Comparison of ENCODE assay signal across 21 mouse cellular contexts in genomic region chr1:153347726-153348125, GRCm38 (mm10). TPM values are rescaled to one million over a fixed set of nuclear protein-coding genes. Genes with fewer than 3 reads are reported as not detected.
DNase-seq lines count a peak whose midpoint lies in the region; ATAC-seq and TF ChIP-seq lines count a peak whose summit lies in the region.
"Had no signal": no experiment of that assay in that cellular context is flagged by ENCODE, and none has a peak within 500 bp of the region (broad histone marks: within the 10 kb centered on the region; RNA-seq: fewer than 3 reads in every experiment).

No protein-coding gene starts in this region.

- H3K9me3 ChIP-seq in intestine, embryonic 16.5 days (ENCODE audit: control insufficient read depth, low read length), result no peaks in the 10 kb centered on the region
- H3K9me3 ChIP-seq: embryonic facial prominence, embryonic 10.5 days; embryonic facial prominence, embryonic 12.5 days; forebrain, embryonic 13.5 days; forebrain, embryonic 15.5 days had no signal

- no peak for TF ChIP-seq CTCF in cerebellum, adult 2 months (IDR thresholded peaks at IDR 0.05; ENCODE audit: borderline replicate concordance, insufficient read depth, low read depth, low read length)

- H3K9ac ChIP-seq in intestine, embryonic 16.5 days (ENCODE audit: low read depth, low read length), result no peak overlapping the region
- H3K9ac ChIP-seq: embryonic facial prominence, embryonic 12.5 days; forebrain, embryonic 13.5 days; forebrain, embryonic 15.5 days; forebrain, postnatal 0 days had no signal

- TF ChIP-seq POLR2A in cerebellum, adult 2 months (IDR thresholded peaks at IDR 0.05; ENCODE audit: borderline replicate concordance, insufficient read depth, low read length), result no peak

- H3K27me3 ChIP-seq in intestine, embryonic 16.5 days (replicated peaks; ENCODE audit: control insufficient read depth, insufficient read depth, low read length), result no peaks in the 10 kb centered on the region
- H3K27me3 ChIP-seq in cerebellum, adult 2 months (ENCODE audit: control insufficient read depth, insufficient read depth, low read length), result no peaks in the 10 kb centered on the region
- H3K27me3 ChIP-seq: CH12.LX; embryonic facial prominence, embryonic 12.5 days; forebrain, embryonic 13.5 days; forebrain, embryonic 15.5 days had no signal

- WGBS in intestine, embryonic 16.5 days, result 62% methylated on average over 3 of the region's 3 CpGs
- 85% methylated on average over 3 of the region's 3 CpGs for WGBS in cerebellum, adult 2 months

- H3K36me3 ChIP-seq in intestine, embryonic 16.5 days (ENCODE audit: control insufficient read depth, insufficient read depth, low read length), result no peaks in the 10 kb centered on the region
- H3K36me3 ChIP-seq: embryonic facial prominence, embryonic 10.5 days; embryonic facial prominence, embryonic 12.5 days; forebrain, embryonic 15.5 days had no signal

- peak; percentile 79 for DNase-seq in heart, adult 11 months
- DNase-seq in heart, adult 9 months (ENCODE audit: low spot score in 2 of 2), result no peak
- DNase-seq in ES-CJ7 (ENCODE audit: low read depth, low spot score) (peak; percentile 83), ZHBTc4 (ENCODE audit: low read depth, low spot score) (peak; percentile 71)
- DNase-seq in cerebellum, adult 2 months, result no peak
- DNase-seq: adrenal gland, adult 2 months; adrenal gland, postnatal 10 days; adrenal gland, postnatal 25 days; B cell, adult 2 months; cerebellum, adult 11 months; cerebellum, adult 18-20 months; cerebellum, adult 9-10 months; cerebellum, postnatal 10 days; cerebellum, postnatal 25 days; forebrain, postnatal 0 days had no signal

- H3K4me1 ChIP-seq in intestine, embryonic 16.5 days (ENCODE audit: control insufficient read depth, insufficient read depth, low read length), result no peaks in the 10 kb centered on the region
- H3K4me1 ChIP-seq in cerebellum, adult 2 months (ENCODE audit: control insufficient read depth, insufficient read depth, low read length), result no peaks in the 10 kb centered on the region
- H3K4me1 ChIP-seq: embryonic facial prominence, embryonic 10.5 days; embryonic facial prominence, embryonic 12.5 days; forebrain, embryonic 13.5 days; forebrain, embryonic 15.5 days had no signal

- no peak for ATAC-seq in intestine, embryonic 16.5 days
- ATAC-seq: forebrain, embryonic 13.5 days; forebrain, embryonic 15.5 days; forebrain, postnatal 0 days had no signal

- H3K4me2 ChIP-seq in intestine, embryonic 16.5 days (ENCODE audit: low read depth, low read length), result no peak overlapping the region
- H3K4me2 ChIP-seq: embryonic facial prominence, embryonic 12.5 days; forebrain, embryonic 13.5 days; forebrain, embryonic 15.5 days had no signal

- H3K4me3 ChIP-seq in intestine, embryonic 16.5 days (ENCODE audit: low read length), result no peak overlapping the region
- H3K4me3 ChIP-seq in cerebellum, adult 2 months (replicated peaks; ENCODE audit: insufficient read depth, low read depth, low read length), result no peak overlapping the region
- H3K4me3 ChIP-seq: embryonic facial prominence, embryonic 10.5 days; embryonic facial prominence, embryonic 12.5 days; forebrain, embryonic 13.5 days; forebrain, embryonic 15.5 days had no signal

- no peak overlapping the region for H3K27ac ChIP-seq in intestine, embryonic 16.5 days (ENCODE audit: low read length)
- no peak overlapping the region for H3K27ac ChIP-seq in cerebellum, adult 2 months (ENCODE audit: insufficient read depth, low read length)
- H3K27ac ChIP-seq: embryonic facial prominence, embryonic 10.5 days; embryonic facial prominence, embryonic 12.5 days; forebrain, embryonic 13.5 days; forebrain, embryonic 15.5 days had no signal

RNA-seq across cellular contexts. Expression of gene Lamc1, which starts 15.1 kb away (rescaled TPM):
- polyA plus RNA-seq in intestine, embryonic 16.5 days (2015; fragmentation: Nextera tagmentation; extraction: Ambion mirVana), result 37.1 and 44.0 TPM in 2 replicates
- polyA plus RNA-seq in cerebellum, adult 2 months (2012; rRNA removed), result 21.3 and 22.2 TPM in 2 replicates

Comparison
In these comparisons a context has a peak if more than half of its experiments do, and no peak if none do; other contexts are left out.
1. DNase-seq: peak in heart, adult 11 months (single experiment), ES-CJ7 (single experiment) and ZHBTc4 (single experiment); none in heart, adult 9 months (0 of 2) and cerebellum, adult 2 months (0 of 2).